Mouse (Mus musculus) spleen, adult 2 months (tissue): ENCODE measurements around the gene Ifitm7.

Source experiments
- CTCF ChIP-seq: fragments of 200-500 bp; IDR thresholded peaks from 2 replicates; pipeline ENCODE4 v1.5.1; 2011; ENCODE audit warnings: mild to moderate bottlenecking, inconsistent platforms; ENCODE audit not compliant: insufficient read depth, insufficient read length, insufficient replicate concordance; ENCODE audit errors: extremely low read depth
- POLR2A ChIP-seq: fragments of 200-500 bp; IDR thresholded peaks from 2 replicates; pipeline ENCODE4 v1.6.1; 2011; ENCODE audit warnings: low read depth, low read length, inconsistent platforms

DNA sequence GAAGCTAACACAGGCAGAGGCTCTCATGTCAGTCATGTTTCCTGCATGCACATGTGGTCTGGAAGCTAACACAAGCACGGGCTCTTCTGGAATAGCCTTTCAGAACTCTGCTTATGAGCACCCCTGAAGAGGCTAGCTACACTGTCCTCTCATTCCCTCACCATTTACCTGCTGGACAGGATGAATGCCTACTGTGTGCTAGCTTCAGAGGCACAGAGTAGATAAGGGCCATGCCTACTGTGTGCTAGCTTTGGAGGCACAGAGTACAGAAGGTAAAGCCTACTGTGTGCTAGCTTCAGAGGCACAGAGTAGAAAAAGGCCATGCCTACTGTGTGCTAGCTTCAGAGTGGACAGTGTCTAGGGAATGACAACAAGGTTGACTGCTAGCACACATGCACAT lies 7.8 kb upstream of the Ifitm7 start:
- TF ChIP-seq CTCF (no peak), POLR2A (no peak)
